Mouse (Mus musculus): ENCODE measurements around the gene Smarcd1. TPM values are rescaled to one million over a fixed set of nuclear protein-coding genes. Genes with fewer than 3 reads are reported as not detected.

The Smarcd1 gene
- 27.9 and 34.0 TPM in 2 replicates for total RNA-seq (2017)

DNA sequence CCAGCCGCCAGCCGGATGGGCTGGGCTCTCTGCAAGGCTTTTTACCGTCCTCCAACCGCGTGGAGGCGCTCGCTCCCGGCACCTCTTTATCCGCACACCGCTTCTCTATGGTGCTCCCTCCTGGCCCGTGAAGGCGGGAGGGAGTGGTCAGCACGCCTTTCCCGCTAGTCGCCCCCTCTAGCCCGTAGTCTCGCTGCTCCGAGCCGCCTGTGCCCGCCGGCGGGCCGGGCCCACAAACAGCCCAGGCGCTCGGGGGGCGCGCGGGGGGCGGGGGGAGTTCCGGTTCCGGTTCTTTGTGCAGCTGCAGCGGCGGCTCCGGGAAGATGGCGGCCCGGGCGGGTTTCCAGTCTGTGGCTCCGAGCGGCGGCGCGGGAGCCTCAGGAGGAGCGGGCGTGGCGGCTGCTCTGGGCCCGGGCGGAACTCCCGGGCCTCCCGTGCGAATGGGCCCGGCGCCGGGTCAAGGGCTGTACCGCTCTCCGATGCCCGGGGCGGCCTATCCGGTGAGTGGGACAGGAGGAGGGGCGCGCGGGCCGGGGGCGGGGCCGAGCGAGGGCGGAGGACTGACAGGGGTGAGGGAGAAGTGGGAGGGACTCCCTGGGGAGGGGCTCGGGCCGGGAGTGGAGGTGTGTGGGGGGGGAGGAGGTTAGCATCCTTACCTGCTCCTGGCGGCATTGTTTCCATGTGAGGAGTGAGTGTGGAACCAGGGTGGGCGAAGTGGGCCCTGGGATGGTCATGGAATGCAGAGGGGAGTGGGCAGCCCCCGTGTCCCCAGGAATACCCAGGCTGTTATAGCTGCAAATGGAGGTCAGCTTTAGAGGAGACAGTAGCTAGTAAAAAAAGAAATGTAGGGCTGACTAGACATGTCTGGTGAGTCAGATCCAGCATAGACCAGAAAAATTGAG lies at the start of gene Smarcd1:
Smarcd1 (plus strand) TSS at position 131 of the 902 bp plus-strand sequence.
- peak; percentile 86 for ATAC-seq (replicated peaks; ENCODE audit: low read depth, poor library complexity, severe bottlenecking)

GRCm38 (mm10) chr15:99653291-99653690 lies 48.6 kb upstream of the Smarcd1 start:
- no peak for ATAC-seq (replicated peaks; ENCODE audit: low read depth, poor library complexity, severe bottlenecking)

GRCm38 (mm10) chr15:99653876-99654275 lies 48.1 kb upstream of the Smarcd1 start:
- ATAC-seq (replicated peaks; ENCODE audit: low read depth, poor library complexity, severe bottlenecking) = no peak

DNA sequence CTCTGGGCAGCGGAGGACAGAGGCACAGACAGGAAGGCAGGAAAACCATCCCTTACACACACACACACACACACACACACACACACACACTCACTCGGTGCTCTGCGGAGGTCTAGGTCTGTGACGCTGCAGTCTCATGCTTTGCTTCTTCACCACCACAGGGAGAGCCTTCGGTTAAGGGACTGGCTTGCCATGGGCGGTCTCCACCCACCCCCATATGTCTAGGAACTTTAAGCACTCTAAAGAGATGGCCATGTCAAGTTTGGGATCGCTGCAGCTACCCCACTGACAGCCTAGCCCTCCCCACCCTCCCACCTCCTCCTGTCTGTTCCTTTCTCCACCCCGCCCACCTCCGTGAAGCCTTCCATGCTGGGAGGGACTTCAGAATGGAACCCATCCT lies 46.0 kb upstream of the Smarcd1 start:
- no peak for ATAC-seq (replicated peaks; ENCODE audit: low read depth, poor library complexity, severe bottlenecking)

DNA sequence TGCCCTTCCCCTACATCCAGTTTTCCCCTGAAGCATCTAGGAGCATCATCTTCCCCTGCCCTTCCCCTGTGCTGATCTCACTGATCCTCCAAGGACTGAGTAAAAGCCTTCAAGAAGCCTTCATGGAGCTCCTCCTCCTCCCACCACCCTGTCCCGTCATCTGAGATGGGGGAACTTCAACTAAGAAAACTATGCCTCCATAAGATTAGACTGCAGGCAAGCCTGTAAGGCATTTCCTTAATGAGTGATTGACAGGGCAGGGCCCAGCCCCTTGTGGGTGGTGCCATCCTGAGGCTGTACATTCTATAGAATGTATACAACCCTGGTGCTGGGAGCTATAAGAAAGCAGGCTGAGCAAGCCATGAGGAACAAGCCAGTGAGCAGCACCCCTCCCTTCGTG lies 43.5 kb upstream of the Smarcd1 start:
- no peak for ATAC-seq (replicated peaks; ENCODE audit: low read depth, poor library complexity, severe bottlenecking)

DNA sequence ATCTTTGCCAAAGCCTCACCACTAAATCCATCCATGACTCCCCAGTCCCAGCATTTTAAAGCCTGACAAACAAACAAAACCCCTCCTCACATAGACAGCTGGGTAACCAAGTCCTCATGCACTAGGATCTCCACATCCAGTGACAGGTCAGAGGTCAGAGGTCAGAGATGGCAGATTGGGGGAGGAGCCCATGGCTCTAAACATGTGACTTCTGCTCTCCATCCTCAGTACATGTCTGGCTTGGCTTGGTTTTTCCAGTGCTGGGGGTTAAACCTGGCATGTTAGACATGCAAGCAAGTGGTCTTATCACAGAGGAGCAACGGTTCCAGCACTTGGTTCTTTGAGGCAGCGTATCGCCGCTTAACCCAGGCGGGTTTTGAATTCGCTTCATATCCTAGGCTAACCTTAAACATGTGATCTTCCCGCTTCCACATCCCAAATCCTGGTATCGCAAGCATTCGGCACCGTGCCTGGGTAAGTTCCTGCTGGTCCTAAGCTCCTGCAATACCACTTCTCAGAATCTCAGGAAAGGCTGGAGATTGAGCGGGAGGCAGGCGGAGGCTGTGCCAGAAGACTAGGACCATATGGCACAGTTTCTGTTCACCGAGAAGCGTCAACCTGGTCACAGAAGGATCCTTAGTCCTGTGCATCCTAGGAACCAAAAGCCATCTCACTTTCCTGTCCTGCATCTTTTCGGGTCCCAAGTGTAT lies 40.7 kb upstream of the Smarcd1 start:
- ATAC-seq (replicated peaks; ENCODE audit: low read depth, poor library complexity, severe bottlenecking) = no peak

DNA sequence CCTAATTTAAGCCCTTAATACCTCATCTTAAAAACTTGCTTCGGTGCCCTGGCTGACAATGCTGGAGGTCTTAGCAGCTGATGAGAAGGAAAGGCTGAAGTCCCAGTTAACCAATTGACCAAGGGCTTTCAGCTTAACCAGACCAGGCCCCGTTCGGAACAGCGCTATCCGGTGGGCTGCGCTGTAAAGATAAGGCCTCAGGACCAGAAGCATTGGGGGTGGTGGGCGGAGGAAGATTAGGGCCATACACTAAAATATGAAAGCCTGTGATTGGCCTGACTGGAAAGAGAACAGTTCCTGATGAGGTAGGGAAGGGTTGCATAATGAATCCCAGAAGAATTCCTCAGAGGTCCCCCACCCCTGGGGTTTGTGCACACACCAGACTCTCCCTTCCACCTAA lies 39.6 kb upstream of the Smarcd1 start:
- ATAC-seq (replicated peaks; ENCODE audit: low read depth, poor library complexity, severe bottlenecking) = no peak

DNA sequence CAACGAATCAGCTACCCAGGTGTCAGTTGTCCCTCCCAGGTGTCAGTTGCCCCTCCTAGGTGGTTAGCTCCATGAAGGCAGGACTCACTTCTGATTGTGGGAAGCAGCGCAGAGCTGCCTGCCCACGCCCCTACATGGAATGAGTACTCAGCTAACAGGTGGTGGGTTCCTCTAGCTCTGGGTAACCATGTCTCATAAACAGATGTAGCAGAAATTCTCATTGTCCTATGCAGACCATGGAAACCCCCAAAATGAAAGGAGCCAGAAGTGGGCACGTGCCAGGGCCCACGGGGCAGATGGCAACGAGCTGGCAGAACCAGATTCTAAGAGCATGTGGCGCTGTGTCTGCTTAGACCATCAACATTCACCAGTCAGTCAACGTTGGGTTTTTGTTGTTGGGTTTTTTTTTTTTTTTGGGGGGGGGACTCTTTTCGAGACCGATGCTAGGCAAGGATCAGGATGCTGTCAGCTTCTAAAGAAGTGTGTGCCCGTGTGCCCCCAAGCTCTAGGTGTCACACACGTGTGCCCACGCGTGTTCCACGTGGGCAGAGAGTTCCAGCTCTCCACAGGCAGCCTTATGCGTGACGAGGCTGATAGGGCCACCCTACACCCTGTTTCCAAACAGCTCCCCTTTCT lies 37.8 kb upstream of the Smarcd1 start:
- no peak for ATAC-seq (replicated peaks; ENCODE audit: low read depth, poor library complexity, severe bottlenecking)

DNA sequence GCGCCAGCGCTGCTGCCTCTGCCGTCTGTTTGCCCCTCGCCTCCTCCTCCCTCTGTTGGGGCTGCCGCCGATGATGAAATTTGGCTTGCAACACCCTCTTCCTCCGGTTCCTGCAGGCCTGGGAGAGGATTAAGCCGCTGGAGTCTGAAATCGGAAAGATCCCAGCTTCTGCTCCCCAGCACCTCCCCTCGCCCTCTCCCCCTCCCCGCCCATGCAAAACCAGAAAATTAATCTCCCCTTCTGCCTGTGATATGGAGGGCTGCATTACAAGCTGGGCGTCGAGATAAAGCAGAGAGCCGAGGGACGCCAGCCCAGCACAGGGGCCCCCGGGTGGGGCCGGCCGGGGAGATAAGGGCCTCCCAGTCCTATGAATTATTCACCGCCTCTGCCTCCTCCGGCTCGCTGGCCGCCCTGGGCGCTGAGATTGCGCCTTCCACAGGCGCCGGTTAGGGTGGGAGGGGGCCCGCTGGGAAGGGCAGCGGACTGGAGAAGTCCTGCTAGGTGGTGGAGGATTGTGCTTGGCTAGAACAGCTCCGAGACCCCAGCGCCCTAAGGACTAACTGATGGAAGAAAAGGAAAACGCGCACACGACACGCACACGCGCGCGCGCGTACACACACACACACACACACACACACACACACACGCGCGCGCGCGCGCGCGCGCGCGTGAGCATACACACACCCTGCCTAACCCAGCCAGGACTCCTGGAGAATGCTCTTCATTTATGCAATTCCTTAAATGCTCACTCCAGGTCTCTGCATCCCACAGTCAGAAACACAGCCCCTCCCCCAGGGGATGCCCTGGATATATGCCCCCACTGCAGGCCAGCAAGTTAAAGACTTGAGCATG lies 37.1 kb upstream of the Smarcd1 start:
- ATAC-seq (replicated peaks; ENCODE audit: low read depth, poor library complexity, severe bottlenecking) = peak; percentile 84

GRCm38 (mm10) chr15:99667544-99667943 lies 34.4 kb upstream of the Smarcd1 start:
- ATAC-seq (replicated peaks; ENCODE audit: low read depth, poor library complexity, severe bottlenecking) = no peak

DNA sequence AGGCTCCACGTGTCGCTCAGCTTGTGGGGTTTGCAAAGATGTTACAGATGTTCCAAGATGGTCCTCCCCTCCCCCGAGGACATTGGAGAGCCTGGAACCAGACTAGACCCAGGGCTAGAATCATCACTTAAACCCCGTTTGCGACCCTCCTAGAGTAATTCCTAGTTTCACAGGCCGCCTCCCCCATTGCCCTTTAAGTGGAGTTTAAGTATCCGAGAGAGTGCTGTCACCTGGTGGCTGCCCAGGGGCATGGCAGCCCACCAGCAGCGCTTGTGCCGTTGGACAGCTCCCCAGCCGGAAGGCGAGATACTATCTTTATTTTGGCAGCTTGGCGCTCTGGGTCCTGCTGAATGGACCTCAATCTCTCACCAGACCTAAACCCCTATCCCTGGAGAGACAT lies 33.0 kb upstream of the Smarcd1 start:
- ATAC-seq (replicated peaks; ENCODE audit: low read depth, poor library complexity, severe bottlenecking) = peak; percentile 44

- ATAC-seq (replicated peaks; ENCODE audit: low read depth, poor library complexity, severe bottlenecking) = no peak
Observed at GRCm38 (mm10) chr15:99669392-99669791, 32.5 kb upstream of the Smarcd1 start.

DNA sequence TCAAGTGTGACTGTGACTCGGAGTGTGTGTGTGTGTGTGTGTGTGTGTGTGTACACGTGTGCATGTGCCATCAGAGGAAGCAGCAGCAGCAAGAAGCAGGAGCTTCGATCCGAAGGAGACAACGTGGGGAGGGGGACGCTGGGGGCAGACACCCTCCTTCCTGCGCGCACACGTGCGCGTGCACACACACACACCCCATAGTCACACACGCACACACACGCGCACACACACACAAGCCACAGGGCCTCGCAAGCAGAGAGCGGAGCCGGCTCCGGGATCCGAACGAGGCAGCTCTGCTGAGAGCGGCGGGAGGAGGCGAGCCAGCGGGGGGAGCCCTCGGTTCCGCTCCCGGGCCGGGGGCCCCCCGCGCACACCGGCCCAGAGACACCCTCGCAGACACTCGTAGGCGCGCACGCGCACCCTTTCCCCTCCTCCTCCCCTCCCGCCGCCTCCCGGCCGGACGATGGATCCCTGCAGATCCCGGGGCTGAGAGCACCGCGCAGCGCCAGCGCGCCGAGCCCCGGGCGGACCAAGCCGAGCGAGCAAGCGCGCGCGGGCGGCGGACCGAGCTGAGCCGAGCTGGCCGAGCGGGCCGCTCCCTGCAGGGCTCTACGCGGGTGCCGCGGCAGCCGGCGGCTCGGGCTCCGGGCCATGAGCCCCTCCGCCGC lies 31.6 kb upstream of the Smarcd1 start, which contains the start of gene Asic1:
Asic1 (plus strand) TSS at position 215 of the 668 bp plus-strand sequence.
- ATAC-seq (replicated peaks; ENCODE audit: low read depth, poor library complexity, severe bottlenecking) = no peak

GRCm38 (mm10) chr15:99670964-99671670 lies 30.8 kb upstream of the Smarcd1 start:
- no peak for ATAC-seq (replicated peaks; ENCODE audit: low read depth, poor library complexity, severe bottlenecking)

DNA sequence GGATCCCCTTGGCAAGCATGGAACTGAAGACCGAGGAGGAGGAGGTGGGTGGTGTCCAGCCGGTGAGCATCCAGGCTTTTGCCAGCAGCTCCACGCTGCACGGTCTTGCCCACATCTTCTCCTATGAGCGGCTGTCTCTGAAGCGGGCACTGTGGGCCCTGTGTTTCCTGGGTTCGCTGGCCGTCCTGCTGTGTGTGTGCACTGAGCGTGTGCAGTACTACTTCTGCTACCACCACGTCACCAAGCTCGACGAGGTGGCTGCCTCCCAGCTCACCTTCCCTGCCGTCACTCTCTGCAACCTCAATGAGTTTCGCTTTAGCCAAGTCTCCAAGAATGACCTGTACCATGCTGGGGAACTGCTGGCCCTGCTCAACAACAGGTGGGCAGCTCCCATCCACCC lies 30.1 kb upstream of the Smarcd1 start:
- no peak for ATAC-seq (replicated peaks; ENCODE audit: low read depth, poor library complexity, severe bottlenecking)

DNA sequence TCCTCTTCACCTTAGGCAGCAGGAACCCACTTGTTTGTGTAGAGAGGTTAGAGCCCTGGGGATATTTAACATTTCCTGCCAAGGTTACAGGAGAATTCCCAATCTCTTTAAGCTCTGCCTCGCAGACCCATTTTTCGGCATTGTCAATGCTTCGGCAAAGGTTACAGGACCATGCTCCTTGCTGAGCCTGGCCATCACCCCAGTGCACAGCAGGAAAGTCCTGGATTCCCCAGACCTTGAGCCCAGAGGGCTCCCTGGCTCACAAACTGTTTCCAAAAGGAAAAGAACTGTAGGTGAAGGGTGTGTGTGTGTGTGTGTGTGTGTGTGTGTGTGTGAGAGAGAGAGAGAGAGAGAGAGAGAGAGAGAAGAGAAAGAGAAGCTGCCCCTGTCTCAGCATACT lies 27.1 kb upstream of the Smarcd1 start:
- no peak for ATAC-seq (replicated peaks; ENCODE audit: low read depth, poor library complexity, severe bottlenecking)

- no peak for ATAC-seq (replicated peaks; ENCODE audit: low read depth, poor library complexity, severe bottlenecking)
Observed at GRCm38 (mm10) chr15:99677089-99677488, 24.8 kb upstream of the Smarcd1 start.

DNA sequence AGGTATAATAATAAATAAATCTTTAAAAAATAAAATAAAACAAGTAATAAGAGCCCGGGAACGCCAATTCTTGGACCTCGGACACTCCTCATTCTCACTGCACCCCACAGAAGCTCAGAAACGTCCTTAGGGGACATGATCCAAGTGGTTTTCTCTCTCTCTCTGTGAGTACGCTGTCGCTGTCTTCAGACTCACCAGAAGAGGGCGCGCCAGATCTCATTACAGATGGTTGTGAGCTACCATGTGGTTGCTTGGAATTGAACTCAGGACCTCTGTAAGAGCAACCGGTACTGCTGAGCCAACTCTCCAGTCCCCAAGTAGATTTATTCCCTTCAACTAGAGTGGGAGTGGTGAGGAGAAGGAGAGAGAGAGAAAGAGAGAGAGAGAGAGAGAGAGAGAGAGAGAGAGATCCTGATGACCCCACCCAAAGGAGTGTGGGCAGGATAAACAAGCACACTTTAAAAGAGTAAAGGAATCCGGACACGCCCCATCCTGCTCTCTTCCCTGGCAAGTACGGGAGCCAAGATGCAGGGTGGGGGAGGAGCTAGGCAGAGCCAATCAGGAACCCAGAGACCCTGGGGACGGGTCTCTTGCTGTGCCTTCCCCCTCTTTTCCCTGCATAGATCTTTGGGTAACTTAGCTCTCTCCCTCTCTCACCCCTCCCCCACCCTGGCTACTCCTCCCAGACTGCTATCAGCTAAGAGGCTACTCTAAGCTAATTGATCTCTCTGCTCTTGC lies 23.7 kb upstream of the Smarcd1 start:
- no peak for ATAC-seq (replicated peaks; ENCODE audit: low read depth, poor library complexity, severe bottlenecking)

All from common myeloid progenitor, adult 5-6 weeks (primary cell).